In genomic region chr1:173995003-173995402, GRCm38 (mm10) we compare ENCODE assay signal across 26 mouse cellular contexts. TPM values are rescaled to one million over a fixed set of nuclear protein-coding genes. Genes with fewer than 3 reads are reported as not detected.
A peak's percentile ranks its signal among the peaks of the same experiment; 100 is the strongest.
DNase-seq lines count a peak whose midpoint lies in the region; ATAC-seq and TF ChIP-seq lines count a peak whose summit lies in the region.
"Had no signal": no experiment of that assay in that cellular context is flagged by ENCODE, and none has a peak within 500 bp of the region (broad histone marks: within the 10 kb centered on the region; RNA-seq: fewer than 3 reads in every experiment).

No protein-coding gene starts in this region.

- no peak overlapping the region for H3K4me3 ChIP-seq in forebrain, embryonic 11.5 days (ENCODE audit: low read depth, low read length)
- H3K4me3 ChIP-seq in forebrain, postnatal 0 days (ENCODE audit: low read depth, low read length): no peak overlapping the region
- H3K4me3 ChIP-seq: embryonic facial prominence, embryonic 12.5 days; heart, embryonic 13.5 days had no signal

- no peak overlapping the region for H3K4me2 ChIP-seq in forebrain, embryonic 11.5 days (ENCODE audit: low read depth, low read length, severe bottlenecking)
- no peak overlapping the region for H3K4me2 ChIP-seq in forebrain, postnatal 0 days (ENCODE audit: low read depth)
- H3K4me2 ChIP-seq: embryonic facial prominence, embryonic 12.5 days; heart, embryonic 13.5 days had no signal

- no peak for TF ChIP-seq CTCF in forebrain, postnatal 0 days (IDR thresholded peaks at IDR 0.05; ENCODE audit: low read depth)

- intact Hi-C loops in left cerebral cortex, postnatal 4 days (cut with DNase I): no loop called here

- no peaks in the 10 kb centered on the region for H3K9me3 ChIP-seq in forebrain, embryonic 11.5 days (ENCODE audit: control insufficient read depth, low read length)
- H3K9me3 ChIP-seq in forebrain, postnatal 0 days (ENCODE audit: low read length): no peaks in the 10 kb centered on the region
- H3K9me3 ChIP-seq: embryonic facial prominence, embryonic 12.5 days; G1E; heart, embryonic 13.5 days had no signal

- no peak for DNase-seq in cerebellum, adult 9-10 months
- no peak for DNase-seq in forebrain, embryonic 11.5 days (ENCODE audit: low spot score)
- no peak for DNase-seq in forebrain, postnatal 0 days
- DNase-seq in left cerebral cortex, postnatal 4 days: peak; percentile 39
- no peak for DNase-seq in left cerebral cortex, adult 9 months (ENCODE audit: low spot score in 2 of 2)
- peak; percentile 3 for DNase-seq in NIH3T3 (ENCODE audit: low read depth)
- DNase-seq in spleen, postnatal 36 days (ENCODE audit: low spot score in 2 of 2): no peak
- DNase-seq: adrenal gland, postnatal 10 days; B cell, adult 2 months; cerebellum, adult 8-10 months; gastrocnemius, postnatal 36 days; heart, adult 11 months; heart, postnatal 36 days; kidney, adult 11 months had no signal

- ATAC-seq in cerebellum, adult (ENCODE audit: insufficient number of reproducible peaks, low FRiP score, low TSS enrichment): 0 out of 2 replicates have a peak, but pooled peaks have one; percentile 10
- ATAC-seq in forebrain, embryonic 11.5 days (replicated peaks; ENCODE audit: low FRiP score): peak; percentile 33; the same call in 1 of the 2 replicates
- ATAC-seq in forebrain, postnatal 0 days: no peak
- ATAC-seq: CD4-positive, CD25-positive, alpha-beta regulatory T cell, adult 4 months; forebrain, embryonic 14.5 days had no signal

- no peak overlapping the region for H3K27ac ChIP-seq in forebrain, embryonic 11.5 days (ENCODE audit: low read depth, low read length)
- no peak overlapping the region for H3K27ac ChIP-seq in forebrain, postnatal 0 days (ENCODE audit: low read depth, low read length)
- H3K27ac ChIP-seq: embryonic facial prominence, embryonic 12.5 days; heart, embryonic 13.5 days had no signal

- no peak overlapping the region for H3K9ac ChIP-seq in forebrain, embryonic 11.5 days (ENCODE audit: low read length)
- H3K9ac ChIP-seq in forebrain, postnatal 0 days: no peak overlapping the region
- H3K9ac ChIP-seq: embryonic facial prominence, embryonic 12.5 days; heart, embryonic 13.5 days had no signal

- no peaks in the 10 kb centered on the region for H3K27me3 ChIP-seq in forebrain, embryonic 11.5 days (ENCODE audit: control insufficient read depth, insufficient read depth, low read length)
- no peaks in the 10 kb centered on the region for H3K27me3 ChIP-seq in forebrain, postnatal 0 days (ENCODE audit: insufficient read depth, low read length)
- H3K27me3 ChIP-seq: embryonic facial prominence, embryonic 12.5 days; heart, embryonic 13.5 days had no signal

- no peaks in the 10 kb centered on the region for H3K36me3 ChIP-seq in forebrain, embryonic 11.5 days (ENCODE audit: control insufficient read depth, insufficient read depth, low read length)
- H3K36me3 ChIP-seq in forebrain, postnatal 0 days (ENCODE audit: insufficient read depth): no peaks in the 10 kb centered on the region
- H3K36me3 ChIP-seq: embryonic facial prominence, embryonic 12.5 days; G1E; heart, embryonic 13.5 days had no signal

- 82% methylated on average over 4 of the region's 4 CpGs for WGBS in forebrain, embryonic 11.5 days
- WGBS in forebrain, postnatal 0 days: 94% methylated on average over 4 of the region's 4 CpGs

- H3K4me1 ChIP-seq in forebrain, embryonic 11.5 days (replicated peaks; ENCODE audit: control insufficient read depth, insufficient read depth, low read length): no peaks in the 10 kb centered on the region
- no peaks in the 10 kb centered on the region for H3K4me1 ChIP-seq in forebrain, postnatal 0 days (ENCODE audit: insufficient read depth)
- H3K4me1 ChIP-seq: embryonic facial prominence, embryonic 12.5 days; heart, embryonic 13.5 days had no signal

RNA-seq across cellular contexts. Expression of gene Ifi202b, which starts 12.5 kb away (rescaled TPM):
- not detected in 2 replicates for polyA plus RNA-seq in forebrain, embryonic 11.5 days (2014; fragmentation: Nextera tagmentation; extraction: Ambion mirVana)
- total RNA-seq in forebrain, postnatal 0 days (2014; rRNA removed): not detected in 2 replicates
- polyA plus RNA-seq in forebrain, postnatal 0 days (2015; fragmentation: Nextera tagmentation; extraction: Ambion mirVana): not detected in 2 replicates
- total RNA-seq in left cerebral cortex, postnatal 4 days (2021): not detected
- total RNA-seq: adrenal gland, postnatal 10 days; adrenal gland, postnatal 4 days; gastrocnemius, adult 8-10 months; gastrocnemius, postnatal 36 days; heart, postnatal 36 days had no signal
- polyA plus RNA-seq: CD4-positive, CD25-positive, alpha-beta regulatory T cell, adult 4 months; cortical plate, adult 2 months; forebrain, embryonic 14.5 days; G1E; heart, embryonic 13.5 days; heart, postnatal 0 days; hindbrain, embryonic 11.5 days; intestine, embryonic 14.5 days had no signal

RNA-seq across cellular contexts. Expression of gene Ifi205, which starts 36.6 kb away (rescaled TPM):
- not detected in 2 replicates for polyA plus RNA-seq in forebrain, embryonic 11.5 days (2014; fragmentation: Nextera tagmentation; extraction: Ambion mirVana)
- total RNA-seq in forebrain, postnatal 0 days (2014; rRNA removed): 0.08 TPM in 1 of 2 replicates, not detected in the other
- not detected in 2 replicates for polyA plus RNA-seq in forebrain, postnatal 0 days (2015; fragmentation: Nextera tagmentation; extraction: Ambion mirVana)
- total RNA-seq in left cerebral cortex, postnatal 4 days (2021): not detected
- polyA plus RNA-seq: embryonic facial prominence, embryonic 12.5 days; G1E; hindbrain, embryonic 11.5 days had no signal

RNA-seq across cellular contexts. Expression of gene Olfr433, which starts 45.5 kb away (rescaled TPM):
- polyA plus RNA-seq in forebrain, embryonic 11.5 days (2014; fragmentation: Nextera tagmentation; extraction: Ambion mirVana): not detected in 2 replicates
- not detected in 2 replicates for total RNA-seq in forebrain, postnatal 0 days (2014; rRNA removed)
- not detected in 2 replicates for polyA plus RNA-seq in forebrain, postnatal 0 days (2015; fragmentation: Nextera tagmentation; extraction: Ambion mirVana)
- not detected for total RNA-seq in left cerebral cortex, postnatal 4 days (2021)
- total RNA-seq: adrenal gland, postnatal 10 days; adrenal gland, postnatal 4 days; gastrocnemius, adult 8-10 months; gastrocnemius, postnatal 36 days; heart, postnatal 36 days had no signal
- polyA plus RNA-seq: CD4-positive, CD25-positive, alpha-beta regulatory T cell, adult 4 months; cortical plate, adult 2 months; forebrain, embryonic 14.5 days; G1E; heart, embryonic 13.5 days; heart, postnatal 0 days; hindbrain, embryonic 11.5 days had no signal

RNA-seq across cellular contexts. Expression of gene Ifi203, which starts 52.5 kb away (rescaled TPM):
- 0.09 TPM in 1 of 2 replicates, not detected in the other for polyA plus RNA-seq in forebrain, embryonic 11.5 days (2014; fragmentation: Nextera tagmentation; extraction: Ambion mirVana)
- total RNA-seq in forebrain, postnatal 0 days (2014; rRNA removed): 1.6 and 3.4 TPM in 2 replicates
- 2.3 and 2.9 TPM in 2 replicates for polyA plus RNA-seq in forebrain, postnatal 0 days (2015; fragmentation: Nextera tagmentation; extraction: Ambion mirVana)
- under 1 TPM; 0.68 to 0.72 TPM for total RNA-seq in left cerebral cortex, postnatal 4 days (2021)
- polyA plus RNA-seq: G1E had no signal

RNA-seq across cellular contexts. Expression of gene Mndal, which starts 52.7 kb away (rescaled TPM):
- polyA plus RNA-seq in forebrain, embryonic 11.5 days (2014; fragmentation: Nextera tagmentation; extraction: Ambion mirVana): 0.65 TPM in 1 of 2 replicates, not detected in the other
- 3.1 and 4.3 TPM in 2 replicates for total RNA-seq in forebrain, postnatal 0 days (2014; rRNA removed)
- polyA plus RNA-seq in forebrain, postnatal 0 days (2015; fragmentation: Nextera tagmentation; extraction: Ambion mirVana): 4.8 and 5.9 TPM in 2 replicates
- 1 to 10 TPM; 1.3 to 1.6 TPM for total RNA-seq in left cerebral cortex, postnatal 4 days (2021)
- polyA plus RNA-seq: G1E had no signal

Comparison
In these comparisons a context has a peak if more than half of its experiments do, and no peak if none do; other contexts are left out.
1. DNase-seq: peak in left cerebral cortex, postnatal 4 days (single experiment) and NIH3T3 (single experiment); none in cerebellum, adult 9-10 months (single experiment), forebrain, embryonic 11.5 days (single experiment), forebrain, postnatal 0 days (single experiment), left cerebral cortex, adult 9 months (0 of 2) and spleen, postnatal 36 days (0 of 2).